Mouse (Mus musculus): ENCODE data around the gene BC048507. TPM values are rescaled to one million over a fixed set of nuclear protein-coding genes. Genes with fewer than 3 reads are reported as not detected.

Gene BC048507
- not detected in 2 replicates for polyA plus RNA-seq (2012; rRNA removed; ENCODE audit: low replicate concordance)

DNA sequence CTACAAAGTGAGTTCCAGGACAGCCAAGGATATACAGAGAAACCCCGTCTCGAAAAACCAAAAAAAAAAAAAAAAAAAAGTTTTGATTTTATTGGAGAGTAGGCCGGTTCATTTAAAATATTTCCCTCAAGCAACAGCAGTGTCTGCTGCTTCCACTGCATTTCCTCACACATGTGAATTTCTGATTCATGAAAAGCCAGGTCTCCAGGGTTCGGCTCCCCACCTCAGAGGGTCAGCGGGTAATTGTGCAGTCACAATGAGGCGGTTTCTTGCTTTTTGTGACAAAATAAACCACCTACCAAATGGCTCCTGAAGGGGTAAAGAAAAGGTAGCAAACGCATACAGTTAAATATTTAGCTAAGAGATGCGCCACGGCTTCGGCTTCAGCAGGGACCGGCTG lies at the start of gene BC048507:
Gene BC048507, plus strand, starts transcription at position 301 of the 400 bp plus-strand sequence.

GRCm38 (mm10) chr13:67813710-67814660 lies 49.1 kb upstream of the BC048507 start, which contains the start of gene Zfp273:
Zfp273 (plus strand) TSS chr13:67813740.

GRCm38 (mm10) chr13:67830911-67831336 lies 32.2 kb upstream of the BC048507 start, which contains the start of gene Gm10037:
Gm10037 (plus strand) TSS chr13:67831106.

Other genes starting within 250 kb of the BC048507 start
- gene Gm49345, start 225.6 kb upstream of the BC048507 start, polyA plus RNA-seq (2012; rRNA removed; ENCODE audit: low replicate concordance) = 0.17 TPM in 1 of 2 replicates, not detected in the other
- 0.39 and 1.6 TPM in 2 replicates for gene Zfp729a, start 225.5 kb upstream of the BC048507 start, polyA plus RNA-seq (2012; rRNA removed; ENCODE audit: low replicate concordance)
- gene Zfp738, start 176.3 kb upstream of the BC048507 start, polyA plus RNA-seq (2012; rRNA removed; ENCODE audit: low replicate concordance) = 3.0 and 7.4 TPM in 2 replicates
- gene Zfp65, start 134.2 kb upstream of the BC048507 start, polyA plus RNA-seq (2012; rRNA removed; ENCODE audit: low replicate concordance) = 0.47 and 1.3 TPM in 2 replicates
- 0.23 and 1.5 TPM in 2 replicates for gene Zfp85, start 108.1 kb upstream of the BC048507 start, polyA plus RNA-seq (2012; rRNA removed; ENCODE audit: low replicate concordance)
- 0.82 and 1.5 TPM in 2 replicates for gene Zfp493, start 83.6 kb upstream of the BC048507 start, polyA plus RNA-seq (2012; rRNA removed; ENCODE audit: low replicate concordance)
- 0.29 and 0.85 TPM in 2 replicates for gene Zfp273, start 49.6 kb upstream of the BC048507 start, polyA plus RNA-seq (2012; rRNA removed; ENCODE audit: low replicate concordance)
- 0.75 TPM in 1 of 2 replicates, not detected in the other for gene Gm10037, start 32.2 kb upstream of the BC048507 start, polyA plus RNA-seq (2012; rRNA removed; ENCODE audit: low replicate concordance)

Data from mammary gland, adult 2 months (tissue).